Mouse (Mus musculus): ENCODE measurements around the gene Scd2. TPM values are rescaled to one million over a fixed set of nuclear protein-coding genes. Genes with fewer than 3 reads are reported as not detected.

Scd2 gene
- total RNA-seq, 2 experiments from 2014 or later, result 226 to 239 TPM

Small RNA genes within 50 kb of the gene (microRNA-seq; reads per million reads assigned to microRNA genes)
- gene Mir5114, result 3.7 reads per million

Other genes with a start within 250 kb of the Scd2 start
- gene Erlin1, start 223.9 kb upstream of the Scd2 start, total RNA-seq (2021), result 10 to 100 TPM; 19.3 to 20.0 TPM
- gene Chuk, start 186.2 kb upstream of the Scd2 start, total RNA-seq (2021), result 10 to 100 TPM; 48.6 to 52.9 TPM
- gene Cwf19l1, start 157.8 kb upstream of the Scd2 start, total RNA-seq (2021), result 10 to 100 TPM; 22.9 to 23.8 TPM
- gene Bloc1s2, start 147.2 kb upstream of the Scd2 start, total RNA-seq (2021), result 10 to 100 TPM; 29.1 to 30.1 TPM
- gene Pkd2l1, start 101.2 kb upstream of the Scd2 start, total RNA-seq (2021), result not detected
- gene Scd3, start 90.4 kb upstream of the Scd2 start, total RNA-seq (2021), result under 1 TPM in 1 of 2 experiments, not detected in 1; 0.21 TPM
- gene Scd4, start 39.4 kb downstream of the Scd2 start, total RNA-seq (2021), result 1 to 10 TPM; 1.6 to 1.7 TPM
- 100 to 1,000 TPM; 181 to 382 TPM for gene Scd1, start 114.2 kb downstream of the Scd2 start, total RNA-seq (2021)
- under 1 TPM in 1 of 2 experiments, not detected in 1; 0.09 TPM for gene Wnt8b, start 199.8 kb downstream of the Scd2 start, total RNA-seq (2021)